Mouse (Mus musculus): ENCODE data around the gene Usp27x.

Usp27x gene

DNA sequence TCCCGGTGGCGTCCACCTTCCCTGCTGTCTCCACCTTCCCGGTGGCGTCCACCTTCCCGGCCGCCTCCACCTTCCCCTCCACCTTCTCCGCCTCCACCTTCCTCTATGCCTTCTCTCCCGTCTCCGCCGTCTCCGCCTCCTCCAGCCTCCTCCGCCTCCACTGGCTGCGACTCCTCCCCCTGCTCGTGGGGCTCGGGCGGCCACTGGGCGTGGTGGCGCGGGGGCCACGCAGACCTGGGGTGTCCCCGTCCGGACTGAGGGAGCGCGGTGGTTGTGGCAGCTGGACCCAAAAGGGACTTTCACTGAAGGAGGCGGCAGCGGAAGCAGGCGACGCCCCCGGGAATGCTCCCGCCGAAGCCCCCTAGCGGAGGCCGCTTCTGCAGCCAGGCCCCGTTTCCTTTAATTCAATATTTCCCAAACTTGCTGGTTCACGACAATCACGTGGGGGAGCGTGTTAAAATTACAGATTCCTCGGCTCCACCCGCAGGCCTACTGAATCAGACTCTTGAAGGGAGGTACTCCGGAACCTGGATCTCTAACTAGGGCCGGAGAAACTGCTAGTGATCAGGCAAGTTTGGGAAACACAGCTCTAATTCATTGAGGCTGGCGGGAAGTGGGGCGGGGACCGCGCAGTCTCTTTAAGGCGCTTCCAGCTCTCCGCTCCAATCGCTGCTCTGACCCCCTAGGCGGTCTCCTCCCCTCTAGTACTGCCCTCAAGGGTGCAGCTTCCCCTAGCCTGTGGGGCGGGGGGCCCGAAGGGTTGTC lies at the start of gene Usp27x:
Gene Usp27x, minus strand, starts transcription at position 115 of the 765 bp plus-strand sequence.
- peak; percentile 79 for DNase-seq

DNA sequence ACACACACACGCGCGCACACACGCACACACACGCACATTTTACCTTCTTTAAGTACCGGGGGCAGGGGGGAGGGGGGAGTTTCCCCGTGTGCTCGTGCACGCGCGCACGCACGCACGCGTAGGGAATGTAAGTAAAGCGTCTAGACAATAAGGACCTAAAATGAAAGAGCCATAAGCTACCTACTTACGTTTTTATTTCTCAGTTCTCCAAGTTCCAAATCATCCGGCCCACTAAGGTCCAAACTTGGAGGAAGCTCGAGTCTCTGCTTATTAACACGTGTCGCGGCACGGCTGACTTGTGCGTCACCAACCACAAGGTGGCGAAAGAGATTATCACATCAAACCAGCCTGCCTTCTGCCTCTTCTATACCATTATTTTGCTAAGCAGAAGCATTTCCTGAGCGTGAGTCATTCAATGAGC lies 47.1 kb upstream of the Usp27x start:
- DNase-seq: peak; percentile 57

- no peak for DNase-seq
Measured at GRCm38 (mm10) chrX:7422166-7422565, 46.5 kb upstream of the Usp27x start.

- peak; percentile 42 for DNase-seq
Measured at GRCm38 (mm10) chrX:7421016-7421415, 45.4 kb upstream of the Usp27x start.

GRCm38 (mm10) chrX:7416178-7416871 lies 40.7 kb upstream of the Usp27x start:
- no peak for DNase-seq

DNA sequence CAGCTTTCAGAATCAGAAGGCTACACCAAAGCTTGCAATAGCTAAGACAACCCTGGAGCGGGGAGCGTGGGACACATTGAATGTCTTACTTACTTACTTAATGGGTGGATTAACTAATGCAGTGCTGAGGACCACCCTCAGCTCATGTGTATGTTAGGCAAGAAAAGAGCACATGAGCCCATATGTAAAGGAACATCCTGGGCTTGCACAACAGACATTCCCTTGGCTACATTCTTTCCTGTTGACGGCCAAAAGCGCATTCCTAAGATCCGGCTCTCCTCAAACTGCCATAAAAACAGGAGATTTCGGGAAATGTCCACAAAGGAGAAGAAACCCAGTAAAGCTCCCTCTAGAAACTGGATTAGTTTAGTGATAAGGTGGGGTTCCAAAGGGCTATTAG lies 39.7 kb upstream of the Usp27x start:
- no peak for DNase-seq

- DNase-seq: no peak
Measured at GRCm38 (mm10) chrX:7412239-7413033, 36.8 kb upstream of the Usp27x start.

DNA sequence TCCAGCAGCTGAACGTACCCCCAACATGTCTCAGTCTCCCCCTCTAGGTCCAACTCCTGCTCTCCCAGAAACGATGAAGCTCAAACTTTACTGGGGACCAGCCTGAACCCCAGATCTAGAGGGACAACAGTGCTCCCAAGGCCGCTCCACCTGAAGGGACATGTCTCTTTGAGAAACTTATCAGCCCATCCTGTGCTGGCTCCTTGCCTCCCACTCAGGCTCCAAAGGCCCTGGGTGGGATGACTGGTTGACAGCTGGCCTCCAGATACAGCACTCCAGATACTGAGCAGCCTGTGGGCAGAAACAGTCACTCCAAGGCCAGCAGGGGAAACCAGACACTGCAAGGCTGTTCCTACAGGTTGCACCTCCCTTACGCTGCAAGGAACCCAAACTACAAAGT lies 956 bp upstream of the Usp27x start:
- DNase-seq: peak; percentile 18

DNA sequence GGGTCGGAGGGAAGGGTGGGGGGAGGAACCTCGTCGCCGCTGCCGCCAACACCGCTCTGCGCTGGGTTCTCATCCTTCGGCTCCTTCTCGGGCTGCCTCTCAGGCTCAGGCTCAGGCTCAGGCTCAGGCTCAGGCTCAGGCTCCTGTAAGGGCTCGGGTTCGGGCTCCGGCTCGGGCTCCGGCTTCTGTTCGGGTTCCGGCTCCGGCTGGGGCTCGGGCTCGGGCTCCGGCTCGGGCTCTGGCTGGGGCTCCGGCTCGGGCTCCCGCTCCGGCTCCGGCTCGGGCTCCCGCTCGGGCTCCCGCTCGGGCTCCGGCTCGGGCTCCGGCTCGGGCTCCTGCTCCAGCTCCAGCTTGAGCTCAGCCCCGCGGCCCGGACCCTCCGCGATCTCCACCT lies 311 bp downstream of the Usp27x start:
- DNase-seq: no peak

DNA sequence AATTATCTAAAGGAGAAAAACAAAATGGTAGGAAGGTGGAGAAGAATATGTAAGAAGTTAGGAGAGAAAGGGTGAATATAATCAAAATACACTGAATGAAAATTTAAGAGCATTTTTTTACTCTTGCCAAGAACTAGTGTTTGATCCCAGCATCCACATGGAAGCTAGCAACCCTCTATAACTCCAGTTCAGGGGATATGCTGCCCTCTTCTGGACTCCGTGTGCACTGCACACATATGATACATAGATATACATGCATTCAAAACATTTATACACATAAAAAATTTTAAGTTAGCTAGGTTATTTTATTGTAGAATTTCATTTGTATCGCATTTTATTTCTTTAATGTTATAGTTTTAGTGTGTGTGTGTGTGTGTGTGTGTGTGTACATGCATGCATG lies 50.2 kb downstream of the Usp27x start:
- no peak for DNase-seq

GRCm38 (mm10) chrX:7322288-7322687 lies 53.3 kb downstream of the Usp27x start:
- peak; percentile 42 for DNase-seq

All from cerebellum, adult 11-12 months (tissue).